Mouse (Mus musculus) embryonic facial prominence, embryonic 12.5 days (tissue): ENCODE measurements around the gene Vps13d. TPM values are rescaled to one million over a fixed set of nuclear protein-coding genes. Genes with fewer than 3 reads are reported as not detected.
A peak's percentile ranks its signal among the peaks of the same experiment; 100 is the strongest.

Source experiments
- ATAC-seq: fragments of 200-750 bp; cut with Nextera tagmentation; 2 replicates; pipeline ENCODE4 v1.8.0; 2017; ENCODE audit not compliant: insufficient number of reproducible peaks, insufficient read depth, low FRiP score, low TSS enrichment
- H3K27ac ChIP-seq: fragments of 300-500 bp; sonication (generic); 2 replicates; pipeline ENCODE4 v1.5.1; 2016; ENCODE audit warnings: mild to moderate bottlenecking
- H3K27me3 ChIP-seq: fragments of 300-500 bp; sonication (generic); 2 replicates; pipeline ENCODE4 v1.6.1; 2016; ENCODE audit warnings: mild to moderate bottlenecking, moderate library complexity
- H3K36me3 ChIP-seq: fragments of 300-500 bp; sonication (generic); 2 replicates; pipeline ENCODE4 v1.6.1; 2016; ENCODE audit warnings: mild to moderate bottlenecking
- H3K4me1 ChIP-seq: fragments of 300-500 bp; sonication (generic); 2 replicates; pipeline ENCODE4 v1.6.1; 2016
- H3K4me2 ChIP-seq: fragments of 300-500 bp; sonication (generic); replicated peaks from 2 replicates; pipeline ENCODE4 v1.6.1; 2016; ENCODE audit warnings: mild to moderate bottlenecking, moderate library complexity
- H3K4me3 ChIP-seq: fragments of 300-500 bp; sonication (generic); 2 replicates; pipeline ENCODE4 v1.5.1; 2016; ENCODE audit warnings: mild to moderate bottlenecking
- H3K9ac ChIP-seq: fragments of 300-500 bp; sonication (generic); 2 replicates; pipeline ENCODE4 v1.6.1; 2016; ENCODE audit warnings: mild to moderate bottlenecking, moderate library complexity
- H3K9me3 ChIP-seq: fragments of 300-500 bp; sonication (generic); 2 replicates; pipeline ENCODE4 v1.6.1; 2016; ENCODE audit warnings: mild to moderate bottlenecking, moderate library complexity
- WGBS: fragments of 180-500 bp; shearing (Covaris S2); methylation state at CpG from one replicate; pipeline ENCODE4 v1.1.7; 2016; 5-methylcytosine and 5-hydroxymethylcytosine counted together
- polyA plus RNA-seq: library from polyadenylated mRNA; unstranded; fragments of >200 nt; fragmentation: Nextera tagmentation; extraction: Ambion mirVana; gene quantifications from 2 replicates; pipeline ENCODE4 v1.2.1, GENCODE M21; 2016

Vps13d gene
- polyA plus RNA-seq, 1 experiment from 2014 or later = 6.9 TPM

DNA sequence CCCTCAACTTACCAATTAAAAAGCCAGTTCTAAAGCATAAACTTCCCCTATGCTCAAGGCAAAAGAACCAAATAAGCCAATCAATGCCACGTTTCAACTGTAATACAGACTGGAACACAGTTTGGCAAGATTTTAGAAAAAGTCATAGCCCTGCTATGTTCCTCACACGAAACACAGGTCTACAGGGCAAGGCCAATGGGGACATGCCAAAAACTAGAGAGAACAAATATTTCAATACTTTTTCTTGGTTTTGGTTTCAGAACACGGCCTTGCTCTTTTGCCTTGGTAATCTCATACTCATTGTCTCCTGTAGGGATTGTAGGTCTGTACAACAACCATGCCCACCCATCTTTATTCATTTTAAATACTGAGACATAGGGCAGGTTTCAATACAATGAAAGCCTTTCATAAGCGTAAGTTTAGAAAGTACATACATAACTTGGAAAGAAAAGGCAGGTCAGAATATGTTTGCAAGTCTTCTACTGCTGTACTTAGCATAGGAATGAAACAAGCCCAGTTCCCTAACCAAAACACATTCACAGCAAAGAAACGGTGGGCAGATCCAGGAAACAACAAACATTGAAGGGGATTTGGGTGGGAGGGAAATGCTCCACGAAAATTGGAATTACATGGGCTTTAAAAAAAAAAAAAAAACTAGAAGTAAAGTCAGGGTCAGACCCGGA is 128.3 kb downstream of the Vps13d start:
- Histone ChIP-seq H3K27me3 (no peaks in the 10 kb centered on the region), H3K4me3 (no peak overlapping the region), H3K27ac (peak overlapping the region; percentile 32), H3K9me3 (no peaks in the 10 kb centered on the region), H3K4me1 (peaks cover 6% of the 10 kb centered on the region), H3K4me2 (no peak overlapping the region), H3K9ac (no peak overlapping the region), H3K36me3 (peaks cover 39% of the 10 kb centered on the region)
- 0 out of 2 replicates have a peak, but pooled peaks have one; percentile 6 for ATAC-seq
- 32% methylated on average over 7 of the region's 7 CpGs for WGBS

DNA sequence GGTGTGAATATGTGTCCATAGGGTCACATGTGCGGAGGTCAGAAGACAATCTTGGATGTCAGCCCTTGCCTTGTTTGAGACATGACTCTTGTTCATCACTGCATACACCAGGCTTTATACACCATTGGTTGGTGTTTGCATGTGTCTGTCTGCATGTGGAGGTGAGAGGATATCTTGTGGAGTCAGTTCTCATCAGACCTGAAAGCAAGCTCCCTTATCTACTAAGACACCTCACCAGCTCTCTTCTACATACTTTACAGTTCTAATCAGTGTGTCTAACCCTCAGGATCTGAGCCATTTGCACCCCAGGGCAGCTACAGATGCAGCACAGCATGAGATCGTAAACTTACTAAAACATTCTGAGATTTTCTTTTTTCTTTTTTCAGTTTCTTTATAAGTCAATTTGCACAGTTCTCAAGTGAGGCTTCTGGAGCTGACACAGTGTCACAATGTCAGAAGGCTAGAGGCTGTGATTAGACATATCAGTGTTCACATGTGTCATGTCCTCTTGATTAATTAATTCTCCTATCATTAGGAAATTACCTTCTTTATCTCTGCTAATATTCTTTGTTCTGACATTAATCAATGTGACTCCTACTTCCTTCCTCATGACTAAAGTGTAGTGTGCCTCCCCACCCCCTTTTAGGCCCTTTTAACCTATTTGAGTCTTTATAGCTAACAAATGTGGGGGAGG is 135.9 kb downstream of the Vps13d start:
- H3K4me1 ChIP-seq = no peaks in the 10 kb centered on the region
- H3K4me3 ChIP-seq = no peak overlapping the region
- peaks cover 62% of the 10 kb centered on the region for H3K36me3 ChIP-seq
- H3K9me3 ChIP-seq = no peaks in the 10 kb centered on the region
- no peak for ATAC-seq
- no peaks in the 10 kb centered on the region for H3K27me3 ChIP-seq
- WGBS = 88% methylated on average over 2 of the region's 2 CpGs
- H3K27ac ChIP-seq = no peak overlapping the region
- no peak overlapping the region for H3K4me2 ChIP-seq
- no peak overlapping the region for H3K9ac ChIP-seq

DNA sequence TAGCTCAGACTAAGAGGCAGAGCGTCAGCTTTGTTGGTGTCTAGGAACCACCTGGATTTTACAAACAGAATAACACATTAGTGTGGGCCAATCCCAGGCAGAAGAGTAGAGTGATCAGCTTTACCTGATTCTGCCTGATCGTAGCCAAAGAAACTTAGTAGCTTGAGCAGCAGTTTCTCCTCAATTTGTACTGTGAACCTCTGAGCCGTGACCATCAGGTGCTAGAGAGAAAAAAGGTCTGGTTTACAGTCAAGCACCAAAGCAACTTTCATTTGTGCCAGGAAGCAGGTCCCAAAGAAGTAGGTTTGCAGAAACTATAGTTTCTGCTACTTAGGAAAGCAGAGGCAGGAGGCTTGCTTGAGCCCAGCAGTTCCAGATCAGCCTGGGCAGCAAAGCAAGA is 138.5 kb downstream of the Vps13d start:
- no peak for ATAC-seq
- no peak overlapping the region for H3K9ac ChIP-seq
- WGBS = 92% methylated on average over 3 of the region's 3 CpGs

DNA sequence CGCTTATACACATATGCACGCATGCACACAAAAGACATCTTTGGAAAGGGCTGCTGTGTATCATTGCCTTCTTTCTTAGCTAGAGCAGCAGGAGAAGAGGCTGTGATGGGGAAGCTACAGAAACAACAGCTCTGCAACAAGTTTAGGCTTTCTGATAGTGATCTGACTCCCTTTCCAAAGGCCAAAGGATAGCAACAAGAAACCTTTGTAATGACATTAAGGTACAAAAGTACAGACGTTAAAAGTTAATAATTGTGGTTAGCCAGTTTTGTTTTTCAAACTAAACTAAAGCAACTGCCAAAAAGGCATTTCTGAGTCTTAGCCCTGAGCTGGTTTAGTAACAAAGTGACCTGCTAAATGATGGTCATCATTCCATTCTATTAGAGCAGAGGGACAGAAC is 139.0 kb downstream of the Vps13d start:
- no peak overlapping the region for H3K27ac ChIP-seq
- H3K27me3 ChIP-seq = no peaks in the 10 kb centered on the region
- no peaks in the 10 kb centered on the region for H3K9me3 ChIP-seq
- H3K4me2 ChIP-seq = no peak overlapping the region
- no peak for ATAC-seq
- H3K9ac ChIP-seq = no peak overlapping the region
- WGBS = 82% methylated on average over 3 of the region's 3 CpGs
- peaks cover 40% of the 10 kb centered on the region for H3K36me3 ChIP-seq
- H3K4me1 ChIP-seq = peaks cover 21% of the 10 kb centered on the region
- H3K4me3 ChIP-seq = no peak overlapping the region

More for the DNA sequence above, 138.5 kb downstream of the Vps13d start:
- no peaks in the 10 kb centered on the region for H3K27me3 ChIP-seq
- peaks cover 17% of the 10 kb centered on the region for H3K4me1 ChIP-seq
- H3K4me3 ChIP-seq = no peak overlapping the region
- H3K9me3 ChIP-seq = no peaks in the 10 kb centered on the region
- H3K36me3 ChIP-seq = peaks cover 44% of the 10 kb centered on the region
- no peak overlapping the region for H3K27ac ChIP-seq
- no peak overlapping the region for H3K4me2 ChIP-seq

DNA sequence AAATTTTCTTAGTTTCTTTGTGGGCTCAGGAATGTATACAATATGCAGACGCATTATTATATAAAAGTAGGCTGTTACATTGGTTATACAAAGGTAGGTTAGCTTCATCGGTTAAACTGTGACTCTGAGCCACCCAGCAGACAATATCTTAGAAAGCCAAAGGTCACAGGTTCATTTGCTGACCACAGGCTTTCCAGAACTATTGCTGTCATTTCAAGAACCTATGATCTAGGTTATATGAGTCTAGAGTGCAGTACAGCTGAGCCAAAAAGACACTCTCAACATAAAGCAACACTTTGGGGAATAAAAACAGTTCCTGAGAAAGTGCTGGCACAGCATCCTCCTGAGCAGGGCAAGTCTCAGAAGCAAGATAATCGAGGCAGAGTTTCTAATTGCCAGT is 140.4 kb downstream of the Vps13d start:
- Histone ChIP-seq H3K4me3 (no peak overlapping the region), H3K4me1 (peaks cover 30% of the 10 kb centered on the region), H3K9me3 (no peaks in the 10 kb centered on the region), H3K9ac (no peak overlapping the region), H3K27ac (no peak overlapping the region), H3K4me2 (no peak overlapping the region), H3K27me3 (no peaks in the 10 kb centered on the region), H3K36me3 (peaks cover 32% of the 10 kb centered on the region)
- 75% methylated on average over 3 of the region's 3 CpGs for WGBS
- no peak for ATAC-seq

DNA sequence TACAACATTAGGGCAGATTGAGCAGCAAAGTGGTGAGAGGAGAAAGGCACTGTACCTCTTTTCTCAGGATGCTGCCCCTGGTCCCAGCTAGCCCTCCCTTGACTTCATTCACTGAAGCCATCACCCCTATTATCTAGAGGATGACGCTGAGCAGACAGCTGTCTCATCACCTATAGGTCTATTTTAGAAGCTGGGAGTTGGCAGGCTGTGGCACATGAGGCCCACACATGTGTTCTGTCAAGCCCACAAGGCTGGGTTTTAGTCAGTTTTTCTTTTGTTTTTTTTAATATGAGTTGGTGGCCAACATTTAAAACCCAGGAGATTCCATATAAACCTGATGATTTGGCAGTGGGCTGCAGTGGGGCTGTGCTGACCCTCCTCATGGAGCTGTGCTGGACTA is 142.1 kb downstream of the Vps13d start:
- Histone ChIP-seq H3K4me2 (no peak overlapping the region), H3K27ac (peak overlapping the region; percentile 76; the same call in 1 of the 2 replicates), H3K4me1 (peaks cover 30% of the 10 kb centered on the region), H3K9ac (no peak overlapping the region), H3K36me3 (peaks cover 32% of the 10 kb centered on the region), H3K9me3 (no peaks in the 10 kb centered on the region), H3K4me3 (no peak overlapping the region), H3K27me3 (no peaks in the 10 kb centered on the region)
- ATAC-seq = no peak
- 79% methylated on average over 1 of the region's 1 CpGs for WGBS

DNA sequence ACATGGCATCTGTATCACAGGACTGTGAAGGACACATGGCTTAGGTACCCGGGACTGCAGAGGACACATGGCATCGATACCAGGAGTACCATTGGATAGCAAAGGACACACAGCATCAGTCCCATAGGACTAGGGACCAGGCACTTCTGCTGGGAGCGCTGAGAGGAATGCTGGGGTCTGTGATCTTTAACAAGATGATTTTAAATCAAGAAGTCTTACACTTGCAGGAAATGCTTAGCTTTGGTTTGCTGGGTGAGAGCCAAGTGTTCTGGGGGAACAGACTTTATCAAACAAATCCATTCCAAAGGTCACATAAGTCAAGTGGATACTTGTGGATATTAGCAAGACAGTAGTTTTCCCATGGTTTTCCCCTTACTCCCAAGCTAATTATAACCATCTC is 142.5 kb downstream of the Vps13d start:
- peaks cover 30% of the 10 kb centered on the region for H3K4me1 ChIP-seq
- no peaks in the 10 kb centered on the region for H3K27me3 ChIP-seq
- H3K4me2 ChIP-seq = no peak overlapping the region
- peaks cover 28% of the 10 kb centered on the region for H3K36me3 ChIP-seq
- no peaks in the 10 kb centered on the region for H3K9me3 ChIP-seq
- H3K9ac ChIP-seq = no peak overlapping the region
- H3K27ac ChIP-seq = peak overlapping the region; percentile 76
- WGBS = 73% methylated on average over 3 of the region's 3 CpGs
- no peak for ATAC-seq
- H3K4me3 ChIP-seq = no peak overlapping the region

DNA sequence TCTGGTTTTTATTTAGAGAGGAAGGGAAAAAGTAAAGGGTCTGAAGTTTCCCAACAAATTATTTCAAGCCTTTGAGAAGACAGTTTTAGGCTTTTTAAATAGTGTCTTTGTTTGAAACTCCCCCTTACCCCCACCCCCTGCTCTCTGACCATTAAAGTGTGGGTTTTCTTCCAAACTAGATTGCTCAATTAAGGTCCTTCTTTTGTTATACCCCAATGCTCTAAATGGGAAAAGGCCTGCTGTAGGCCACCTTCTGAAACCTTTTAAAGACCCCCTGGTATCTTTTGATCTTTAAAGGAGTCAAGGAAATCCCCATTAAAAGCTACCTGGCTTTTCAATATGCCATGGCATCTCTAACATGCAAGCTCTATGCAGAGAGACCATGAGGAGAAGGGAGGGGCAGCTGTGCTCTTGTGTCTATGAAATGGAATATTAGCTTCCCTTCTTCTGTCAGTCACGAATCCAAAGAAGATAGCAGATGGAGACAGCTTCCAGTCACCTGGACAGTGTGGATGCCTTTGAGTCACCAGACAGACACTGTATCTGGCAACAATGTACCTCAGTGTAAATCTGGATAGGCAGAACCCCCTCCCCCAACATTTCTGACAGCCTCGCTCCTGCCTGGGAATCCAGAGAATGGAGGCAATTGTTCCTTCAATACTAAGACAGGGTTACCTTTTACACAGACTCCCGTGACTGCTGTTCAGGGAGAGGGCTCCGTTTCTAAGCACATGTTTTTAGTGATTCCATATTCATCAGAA is 143.4 kb downstream of the Vps13d start:
- peak; percentile 62; the same call in 1 of the 2 replicates for ATAC-seq
- Histone ChIP-seq H3K27ac (peak overlapping the region; percentile 76), H3K9ac (no peak overlapping the region), H3K9me3 (no peaks in the 10 kb centered on the region), H3K4me1 (peaks cover 30% of the 10 kb centered on the region), H3K4me3 (no peak overlapping the region), H3K36me3 (peaks cover 24% of the 10 kb centered on the region), H3K4me2 (no peak overlapping the region), H3K27me3 (no peaks in the 10 kb centered on the region)
- WGBS = 32% methylated on average over 4 of the region's 4 CpGs

DNA sequence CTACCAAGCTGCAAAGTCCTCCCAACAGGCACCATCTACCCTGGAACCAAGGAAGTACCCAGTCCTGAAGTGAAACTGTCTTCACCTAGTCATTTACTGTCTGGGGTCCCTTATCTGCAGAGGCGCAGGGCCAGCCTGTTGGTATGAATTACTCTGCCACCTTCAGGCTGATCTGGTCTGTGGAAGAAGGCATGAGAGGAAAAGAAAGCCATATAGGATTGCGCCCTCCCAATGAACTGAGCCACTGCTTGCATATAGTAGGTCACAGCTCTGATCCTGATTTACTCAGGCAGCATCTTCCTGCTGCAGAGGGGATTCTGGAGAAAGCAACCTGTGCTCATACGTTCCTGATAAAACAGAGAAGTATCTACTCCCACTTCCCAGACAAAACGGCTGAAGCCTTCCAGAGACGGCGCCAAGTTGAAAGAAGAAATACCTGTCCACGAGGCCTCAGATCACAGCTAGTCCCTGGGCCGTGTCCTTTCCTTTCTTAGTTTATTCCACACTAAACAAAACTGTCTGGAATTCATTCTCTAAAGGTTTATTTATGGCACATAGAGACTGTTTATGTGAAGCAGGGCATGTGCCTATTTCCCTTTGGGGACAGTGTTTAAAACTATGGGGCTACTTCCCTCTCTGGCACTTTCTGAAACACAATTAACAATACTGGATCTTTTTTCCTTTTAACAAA is 144.1 kb downstream of the Vps13d start:
- no peak overlapping the region for H3K4me3 ChIP-seq
- no peak overlapping the region for H3K4me2 ChIP-seq
- H3K9me3 ChIP-seq = no peaks in the 10 kb centered on the region
- ATAC-seq = peak; percentile 43
- 25% methylated on average over 8 of the region's 8 CpGs for WGBS
- H3K4me1 ChIP-seq = peaks cover 30% of the 10 kb centered on the region
- peak overlapping the region; percentile 76 for H3K27ac ChIP-seq
- H3K9ac ChIP-seq = no peak overlapping the region
- H3K27me3 ChIP-seq = no peaks in the 10 kb centered on the region
- H3K36me3 ChIP-seq = peaks cover 22% of the 10 kb centered on the region

DNA sequence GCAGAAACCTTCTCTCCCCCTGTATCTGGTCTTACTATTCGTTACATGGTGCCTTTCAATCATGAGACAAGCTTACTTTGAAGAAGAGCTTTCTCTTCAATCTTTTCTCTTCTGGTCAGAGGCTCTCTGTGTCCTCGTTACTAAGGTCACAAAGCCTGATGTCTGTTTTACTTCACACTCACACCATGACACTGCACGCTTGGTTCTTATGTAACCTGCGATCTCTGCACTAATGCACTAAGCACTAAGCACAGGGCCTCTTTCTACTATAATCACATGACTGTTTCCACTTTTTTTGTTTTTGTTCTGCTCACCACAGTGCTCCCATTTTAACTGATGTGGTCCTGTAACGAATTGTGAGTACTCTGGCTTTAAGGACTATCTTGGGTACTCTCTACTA is 146.8 kb downstream of the Vps13d start:
- Histone ChIP-seq H3K9ac (no peak overlapping the region), H3K27me3 (no peaks in the 10 kb centered on the region), H3K27ac (no peak overlapping the region), H3K9me3 (no peaks in the 10 kb centered on the region), H3K4me3 (no peak overlapping the region), H3K4me2 (no peak overlapping the region), H3K36me3 (peaks cover 27% of the 10 kb centered on the region), H3K4me1 (peaks cover 29% of the 10 kb centered on the region)
- ATAC-seq = no peak
- WGBS = 84% methylated on average over 5 of the region's 5 CpGs

DNA sequence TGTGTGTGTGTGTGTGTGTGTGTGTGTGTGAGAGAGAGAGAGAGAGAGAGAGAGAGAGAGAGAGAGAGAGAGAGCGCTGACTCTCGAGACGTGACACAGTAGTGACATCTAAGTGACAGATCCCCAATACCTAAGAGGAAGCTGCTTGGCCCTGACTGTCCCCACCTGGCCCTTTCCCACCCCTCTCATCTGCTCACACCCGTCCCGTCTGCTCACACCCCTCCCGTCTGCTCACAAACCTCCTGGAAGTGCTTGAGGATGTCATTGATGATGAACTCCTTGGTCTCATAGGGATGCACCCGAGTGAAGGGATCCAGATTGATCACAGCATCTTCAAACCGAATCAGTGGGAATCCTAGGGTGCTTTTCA is 148.8 kb downstream of the Vps13d start:
- 78% methylated on average over 5 of the region's 8 CpGs for WGBS
- no peaks in the 10 kb centered on the region for H3K9me3 ChIP-seq
- ATAC-seq = no peak
- H3K27me3 ChIP-seq = no peaks in the 10 kb centered on the region
- H3K4me1 ChIP-seq = peaks cover 11% of the 10 kb centered on the region; the same call in 1 of the 2 replicates
- H3K4me2 ChIP-seq = no peak overlapping the region
- H3K9ac ChIP-seq = no peak overlapping the region
- no peak overlapping the region for H3K27ac ChIP-seq
- peaks cover 30% of the 10 kb centered on the region for H3K36me3 ChIP-seq
- H3K4me3 ChIP-seq = no peak overlapping the region
